ENCODE assay signal across 19 mouse cellular contexts in genomic region chr1:72196626-72197359, GRCm38 (mm10). TPM values are rescaled to one million over a fixed set of nuclear protein-coding genes. Genes with fewer than 3 reads are reported as not detected.
DNase-seq lines count a peak whose midpoint lies in the region; ATAC-seq lines count a peak whose summit lies in the region.
"Had no signal": no experiment of that assay in that cellular context is flagged by ENCODE, and none has a peak within 500 bp of the region (broad histone marks: within the 10 kb centered on the region; RNA-seq: fewer than 3 reads in every experiment).

No protein-coding gene starts in this region.

- peak; percentile 30 for DNase-seq in MN1 (ENCODE audit: low spot score)
- DNase-seq in intestine, embryonic 14.5 days (ENCODE audit: low spot score), result no peak
- no peak for DNase-seq in adrenal gland, postnatal 10 days
- no peak for DNase-seq in cerebellum, postnatal 25 days
- DNase-seq: B cell, adult 2 months; cerebellum, postnatal 10 days; heart, postnatal 4 days; kidney, adult 2 months; kidney, postnatal 36 days; layer of hippocampus, adult 9-11 months; right cerebral cortex, adult 18-20 months; thymus, postnatal 25 days had no signal

- H3K27me3 ChIP-seq in hindbrain, embryonic 13.5 days, result no peaks in the 10 kb centered on the region
- no peaks in the 10 kb centered on the region for H3K27me3 ChIP-seq in hindbrain, embryonic 12.5 days
- no peaks in the 10 kb centered on the region for H3K27me3 ChIP-seq in intestine, embryonic 14.5 days (replicated peaks; ENCODE audit: control insufficient read depth, insufficient read depth, low read length)
- H3K27me3 ChIP-seq in stomach, embryonic 14.5 days (ENCODE audit: control insufficient read depth, insufficient read depth, low read length), result no peaks in the 10 kb centered on the region
- H3K27me3 ChIP-seq: forebrain, embryonic 15.5 days; limb, embryonic 13.5 days; Patski had no signal

- peaks cover 10% of the 10 kb centered on the region for H3K4me1 ChIP-seq in hindbrain, embryonic 13.5 days (replicated peaks)
- peaks cover 12% of the 10 kb centered on the region for H3K4me1 ChIP-seq in hindbrain, embryonic 12.5 days
- H3K4me1 ChIP-seq in intestine, embryonic 14.5 days (replicated peaks; ENCODE audit: control insufficient read depth, insufficient read depth, low read length), result no peaks in the 10 kb centered on the region; the same call in 1 of the 2 replicates
- peaks cover 6% of the 10 kb centered on the region; the same call in 1 of the 2 replicates for H3K4me1 ChIP-seq in stomach, embryonic 14.5 days (ENCODE audit: control insufficient read depth, insufficient read depth, low read length)

- H3K9ac ChIP-seq in hindbrain, embryonic 13.5 days, result no peak overlapping the region
- H3K9ac ChIP-seq in hindbrain, embryonic 12.5 days, result no peak overlapping the region
- H3K9ac ChIP-seq in intestine, embryonic 14.5 days (ENCODE audit: low read length), result no peak overlapping the region
- no peak overlapping the region for H3K9ac ChIP-seq in stomach, embryonic 14.5 days (replicated peaks; ENCODE audit: low read depth, low read length)
- H3K9ac ChIP-seq: forebrain, embryonic 15.5 days; limb, embryonic 13.5 days had no signal

- no peaks in the 10 kb centered on the region for H3K36me3 ChIP-seq in hindbrain, embryonic 13.5 days
- no peaks in the 10 kb centered on the region for H3K36me3 ChIP-seq in hindbrain, embryonic 12.5 days
- no peaks in the 10 kb centered on the region for H3K36me3 ChIP-seq in intestine, embryonic 14.5 days (ENCODE audit: control insufficient read depth, insufficient read depth, low read length)
- no peaks in the 10 kb centered on the region for H3K36me3 ChIP-seq in stomach, embryonic 14.5 days (ENCODE audit: control insufficient read depth, insufficient read depth, low read length)
- H3K36me3 ChIP-seq: forebrain, embryonic 15.5 days; limb, embryonic 13.5 days; midbrain, embryonic 10.5 days had no signal

- H3K9me3 ChIP-seq in hindbrain, embryonic 13.5 days, result no peaks in the 10 kb centered on the region
- H3K9me3 ChIP-seq in hindbrain, embryonic 12.5 days (replicated peaks), result no peaks in the 10 kb centered on the region
- no peaks in the 10 kb centered on the region for H3K9me3 ChIP-seq in intestine, embryonic 14.5 days (ENCODE audit: control insufficient read depth, low read length)
- no peaks in the 10 kb centered on the region for H3K9me3 ChIP-seq in stomach, embryonic 14.5 days (ENCODE audit: control insufficient read depth, low read depth, low read length)
- H3K9me3 ChIP-seq: forebrain, embryonic 15.5 days; limb, embryonic 13.5 days; midbrain, embryonic 10.5 days had no signal

- ATAC-seq in hindbrain, embryonic 13.5 days (ENCODE audit: low FRiP score), result 0 out of 2 replicates have a peak, but pooled peaks have one; percentile 17
- no peak for ATAC-seq in hindbrain, embryonic 12.5 days (ENCODE audit: low FRiP score)
- ATAC-seq in intestine, embryonic 14.5 days (replicated peaks; ENCODE audit: low FRiP score, low TSS enrichment, low read depth), result peak; percentile 76
- ATAC-seq in stomach, embryonic 14.5 days (ENCODE audit: insufficient number of reproducible peaks, insufficient read depth, low FRiP score, low read depth), result peak; percentile 50
- ATAC-seq: forebrain, embryonic 15.5 days; Patski had no signal

- H3K27ac ChIP-seq in hindbrain, embryonic 13.5 days, result no peak overlapping the region; the same call in 1 of the 2 replicates
- no peak overlapping the region for H3K27ac ChIP-seq in hindbrain, embryonic 12.5 days
- peak overlapping the region; percentile 81 for H3K27ac ChIP-seq in intestine, embryonic 14.5 days (ENCODE audit: low read depth)
- H3K27ac ChIP-seq in stomach, embryonic 14.5 days (ENCODE audit: low read length), result no peak overlapping the region
- H3K27ac ChIP-seq: forebrain, embryonic 15.5 days; limb, embryonic 13.5 days had no signal

- no peak overlapping the region for H3K4me3 ChIP-seq in hindbrain, embryonic 13.5 days
- H3K4me3 ChIP-seq in hindbrain, embryonic 12.5 days, result no peak overlapping the region
- H3K4me3 ChIP-seq in intestine, embryonic 14.5 days (ENCODE audit: low read depth, low read length), result no peak overlapping the region
- H3K4me3 ChIP-seq in stomach, embryonic 14.5 days (ENCODE audit: low read depth, low read length), result no peak overlapping the region
- H3K4me3 ChIP-seq: forebrain, embryonic 15.5 days; limb, embryonic 13.5 days; midbrain, embryonic 10.5 days had no signal

- 75% methylated on average over 10 of the region's 10 CpGs for WGBS in hindbrain, embryonic 13.5 days
- WGBS in hindbrain, embryonic 12.5 days, result 74% methylated on average over 10 of the region's 10 CpGs
- 49% methylated on average over 10 of the region's 10 CpGs for WGBS in intestine, embryonic 14.5 days
- 50% methylated on average over 10 of the region's 10 CpGs for WGBS in stomach, embryonic 14.5 days

- no peak overlapping the region for H3K4me2 ChIP-seq in hindbrain, embryonic 13.5 days
- H3K4me2 ChIP-seq in hindbrain, embryonic 12.5 days (replicated peaks), result no peak overlapping the region
- no peak overlapping the region for H3K4me2 ChIP-seq in intestine, embryonic 14.5 days (ENCODE audit: low read length)
- no peak overlapping the region for H3K4me2 ChIP-seq in stomach, embryonic 14.5 days (replicated peaks; ENCODE audit: low read depth, low read length)
- H3K4me2 ChIP-seq: forebrain, embryonic 15.5 days; limb, embryonic 13.5 days had no signal

RNA-seq across cellular contexts. Expression of gene Mreg, which starts 15.3 kb away (rescaled TPM):
- 5.7 and 7.0 TPM in 2 replicates for polyA plus RNA-seq in hindbrain, embryonic 13.5 days (2015; fragmentation: Nextera tagmentation; extraction: Ambion mirVana)
- 11.9 and 12.9 TPM in 2 replicates for polyA plus RNA-seq in hindbrain, embryonic 12.5 days (2016; fragmentation: Nextera tagmentation; extraction: Ambion mirVana)
- 9.6 and 12.4 TPM in 2 replicates for polyA plus RNA-seq in intestine, embryonic 14.5 days (2014; fragmentation: Nextera tagmentation; extraction: Ambion mirVana)
- polyA plus RNA-seq in stomach, embryonic 14.5 days (2014; fragmentation: Nextera tagmentation; extraction: Ambion mirVana), result 9.2 and 9.7 TPM in 2 replicates
- total RNA-seq in adrenal gland, postnatal 10 days (2021), result 10 to 100 TPM in 1 of 2 experiments, 1 to 10 TPM in 1; 7.7 to 12.3 TPM
